Mouse (Mus musculus) E14TG2a.4 (cell line): ENCODE results near the gene Cenpo.

ENCODE experiments used
- H3K27me3 ChIP-seq: 2 replicates; pipeline ENCODE4 v1.6.1; 2014; ENCODE audit warnings: low read length, control low read depth; ENCODE audit not compliant: insufficient read depth
- H3K36me3 ChIP-seq: 2 replicates; pipeline ENCODE4 v1.6.1; 2014; ENCODE audit warnings: low read length, control low read depth; ENCODE audit not compliant: insufficient read depth
- H3K4me1 ChIP-seq: replicated peaks from 2 replicates; pipeline ENCODE4 v1.6.1; 2014; ENCODE audit warnings: low read depth, low read length, control low read depth
- H3K4me3 ChIP-seq: replicated peaks from 2 replicates; pipeline ENCODE4 v1.5.1; 2014; ENCODE audit warnings: mild to moderate bottlenecking, low read length
- H3K9me3 ChIP-seq: 2 replicates; pipeline ENCODE4 v1.6.1; 2014; ENCODE audit warnings: low read length, control low read depth
- CTCF ChIP-seq: conservative IDR thresholded peaks from 2 replicates; pipeline ENCODE4 v1.5.1; 2014; ENCODE audit warnings: low read length
- NANOG ChIP-seq: IDR thresholded peaks from 2 replicates; pipeline ENCODE4 v1.6.1; 2014; ENCODE audit warnings: borderline replicate concordance, low read length, mixed read lengths
- POU5F1 ChIP-seq: IDR thresholded peaks from 2 replicates; pipeline ENCODE4 v1.6.1; 2014; ENCODE audit warnings: low read length, borderline replicate concordance

The Cenpo gene

GRCm38 (mm10) chr12:4166970-4167369 is 67.1 kb downstream of the Cenpo start:
- peak overlapping the region; percentile 41; the same call in 1 of the 2 replicates for H3K4me3 ChIP-seq
- H3K36me3 ChIP-seq: no peaks in the 10 kb centered on the region
- no peaks in the 10 kb centered on the region for H3K9me3 ChIP-seq
- H3K27me3 ChIP-seq: peaks cover 39% of the 10 kb centered on the region
- H3K4me1 ChIP-seq: peaks cover 70% of the 10 kb centered on the region
- TF ChIP-seq NANOG (no peak), CTCF (no peak), POU5F1 (no peak)

- Histone ChIP-seq H3K36me3 (no peaks in the 10 kb centered on the region), H3K4me3 (no peak overlapping the region), H3K27me3 (peaks cover 52% of the 10 kb centered on the region), H3K4me1 (peaks cover 57% of the 10 kb centered on the region), H3K9me3 (no peaks in the 10 kb centered on the region)
- TF ChIP-seq NANOG: no peak
- TF ChIP-seq CTCF: no peak
- TF ChIP-seq POU5F1: no peak
Observed at GRCm38 (mm10) chr12:4162886-4163285, 71.2 kb downstream of the Cenpo start.

- no peaks in the 10 kb centered on the region for H3K9me3 ChIP-seq
- H3K4me3 ChIP-seq: peak overlapping the region; percentile 29; the same call in 1 of the 2 replicates
- no peaks in the 10 kb centered on the region for H3K36me3 ChIP-seq
- TF ChIP-seq CTCF: 0 out of 2 replicates have a peak, but pooled peaks have one; percentile 11
- no peak for TF ChIP-seq POU5F1
- no peak for TF ChIP-seq NANOG
- peaks cover 42% of the 10 kb centered on the region for H3K4me1 ChIP-seq
- peaks cover 61% of the 10 kb centered on the region for H3K27me3 ChIP-seq
Observed at GRCm38 (mm10) chr12:4160322-4160721, 73.8 kb downstream of the Cenpo start.

- TF ChIP-seq NANOG: no peak
- no peak for TF ChIP-seq CTCF
- TF ChIP-seq POU5F1: no peak
- Histone ChIP-seq H3K9me3 (no peaks in the 10 kb centered on the region), H3K4me1 (peaks cover 42% of the 10 kb centered on the region), H3K4me3 (peak overlapping the region; percentile 3; the same call in 1 of the 2 replicates), H3K27me3 (peaks cover 52% of the 10 kb centered on the region), H3K36me3 (no peaks in the 10 kb centered on the region)
Observed at GRCm38 (mm10) chr12:4158868-4159632, 75.0 kb downstream of the Cenpo start.

- peaks cover 40% of the 10 kb centered on the region for H3K4me1 ChIP-seq
- no peaks in the 10 kb centered on the region for H3K36me3 ChIP-seq
- peaks cover 45% of the 10 kb centered on the region for H3K27me3 ChIP-seq
- H3K4me3 ChIP-seq: no peak overlapping the region
- no peaks in the 10 kb centered on the region for H3K9me3 ChIP-seq
- TF ChIP-seq CTCF: no peak
- TF ChIP-seq POU5F1: no peak
- no peak for TF ChIP-seq NANOG
Observed at GRCm38 (mm10) chr12:4158179-4158578, 75.9 kb downstream of the Cenpo start.

- TF ChIP-seq NANOG: no peak
- no peak for TF ChIP-seq POU5F1
- no peak for TF ChIP-seq CTCF
- Histone ChIP-seq H3K27me3 (peaks cover 38% of the 10 kb centered on the region), H3K4me3 (no peak overlapping the region)
Observed at GRCm38 (mm10) chr12:4157466-4157865, 76.6 kb downstream of the Cenpo start.

GRCm38 (mm10) chr12:4151969-4152368 is 82.1 kb downstream of the Cenpo start:
- Histone ChIP-seq H3K4me3 (no peak overlapping the region), H3K36me3 (no peaks in the 10 kb centered on the region), H3K4me1 (peaks cover 16% of the 10 kb centered on the region), H3K27me3 (peaks cover 4% of the 10 kb centered on the region), H3K9me3 (no peaks in the 10 kb centered on the region)
- TF ChIP-seq POU5F1: no peak

More at GRCm38 (mm10) chr12:4157466-4157865, 76.6 kb downstream of the Cenpo start:
- Histone ChIP-seq H3K9me3 (no peaks in the 10 kb centered on the region), H3K4me1 (peaks cover 33% of the 10 kb centered on the region), H3K36me3 (no peaks in the 10 kb centered on the region)

- H3K4me3 ChIP-seq: no peak overlapping the region
- H3K27me3 ChIP-seq: no peaks in the 10 kb centered on the region; the same call in 1 of the 2 replicates
- H3K9me3 ChIP-seq: no peaks in the 10 kb centered on the region
- peaks cover 22% of the 10 kb centered on the region for H3K4me1 ChIP-seq
- no peaks in the 10 kb centered on the region; the same call in 1 of the 2 replicates for H3K36me3 ChIP-seq
- TF ChIP-seq POU5F1 (no peak), NANOG (no peak), CTCF (no peak)
Observed at GRCm38 (mm10) chr12:4150936-4151335, 83.2 kb downstream of the Cenpo start.
